Mouse (Mus musculus) layer of hippocampus, postnatal 25 days (tissue): Measurements from ENCODE around the gene Olfr1221. TPM values are rescaled to one million over a fixed set of nuclear protein-coding genes. Genes with fewer than 3 reads are reported as not detected.
"Not testable (repeated sequence)": the region's sequence is repeated elsewhere in the genome, so short reads cannot be mapped to it uniquely, and the experiment has no call there.

Experiments
- DNase-seq, 2 experiments: peaks; one replicate each; pipeline ENCODE4 v3.0.0; 2022; ENCODE audit warnings: mixed read lengths in 2 of 2, low spot score in 1 of 2; ENCODE audit errors: extremely low spot score in 1 of 2
- total RNA-seq, 2 experiments: library from RNA; stranded (reverse); gene quantifications; 2 replicates each; pipeline ENCODE4 v1.2.3; 2021

Olfr1221 gene
- total RNA-seq = not detected

- DNase-seq = no peak
Measured at GRCm38 (mm10) chr2:89117183-89117582, at the start of gene Olfr1221. TSS of gene Olfr1221 (minus strand) at chr2:89117283.

GRCm38 (mm10) chr2:89164711-89165110 is 47.6 kb upstream of the Olfr1221 start:
- not testable (repeated sequence) for DNase-seq

- not testable (repeated sequence) for DNase-seq
Measured at GRCm38 (mm10) chr2:89163991-89164390, 46.9 kb upstream of the Olfr1221 start, which contains the start of gene Olfr1224-ps1. TSS of gene Olfr1224-ps1 (minus strand) at chr2:89164091.

GRCm38 (mm10) chr2:89151460-89151859 is 34.4 kb upstream of the Olfr1221 start, which contains the start of gene Olfr1223:
TSS of gene Olfr1223 (minus strand) at chr2:89151560.
- no peak for DNase-seq

- no peak for DNase-seq
Measured at GRCm38 (mm10) chr2:89132954-89133353, 15.9 kb upstream of the Olfr1221 start, which contains the start of gene Olfr1222. TSS of gene Olfr1222 (minus strand) at chr2:89133054.

- DNase-seq = no peak
Measured at GRCm38 (mm10) chr2:89106735-89107134, 10.3 kb downstream of the Olfr1221 start, which contains the start of gene Olfr1220. TSS of gene Olfr1220 (minus strand) at chr2:89106835.

GRCm38 (mm10) chr2:89105651-89106050 is 11.4 kb downstream of the Olfr1221 start:
- no peak for DNase-seq

GRCm38 (mm10) chr2:89093848-89094247 is 23.2 kb downstream of the Olfr1221 start:
- DNase-seq = no peak

GRCm38 (mm10) chr2:89083413-89083812 is 33.7 kb downstream of the Olfr1221 start, which contains the start of gene Olfr1219:
TSS of gene Olfr1219 (minus strand) at chr2:89083513.
- no peak for DNase-seq

- no peak for DNase-seq
Measured at GRCm38 (mm10) chr2:89081487-89081886, 35.6 kb downstream of the Olfr1221 start.

- DNase-seq = no peak
Measured at GRCm38 (mm10) chr2:89061087-89061486, 56.0 kb downstream of the Olfr1221 start, which contains the start of gene Olfr1218. TSS of gene Olfr1218 (minus strand) at chr2:89061187.

Other genes starting within 250 kb of the Olfr1221 start
- not detected for gene Olfr1208, start 215.0 kb downstream of the Olfr1221 start, total RNA-seq
- gene Olfr1209, start 202.1 kb downstream of the Olfr1221 start, total RNA-seq = not detected
- gene Olfr1211, start 179.2 kb downstream of the Olfr1221 start, total RNA-seq = not detected
- not detected for gene Olfr1212, start 163.3 kb downstream of the Olfr1221 start, total RNA-seq
- gene Gm13762, start 137.0 kb downstream of the Olfr1221 start, total RNA-seq = not detected
- not detected for gene Olfr1214, start 124.6 kb downstream of the Olfr1221 start, total RNA-seq
- gene Olfr1215, start 110.3 kb downstream of the Olfr1221 start, total RNA-seq = not detected
- not detected for gene Olfr1216, start 98.9 kb downstream of the Olfr1221 start, total RNA-seq
- gene Olfr1217, start 85.2 kb downstream of the Olfr1221 start, total RNA-seq = not detected
- not detected for gene Olfr1218, start 56.1 kb downstream of the Olfr1221 start, total RNA-seq
- not detected for gene Olfr1219, start 33.8 kb downstream of the Olfr1221 start, total RNA-seq
- gene Olfr1220, start 10.4 kb downstream of the Olfr1221 start, total RNA-seq = not detected
- gene Olfr1222, start 15.8 kb upstream of the Olfr1221 start, total RNA-seq = not detected
- gene Olfr1223, start 34.3 kb upstream of the Olfr1221 start, total RNA-seq = not detected
- not detected for gene Olfr1224-ps1, start 46.8 kb upstream of the Olfr1221 start, total RNA-seq
- gene Olfr1225, start 57.4 kb upstream of the Olfr1221 start, total RNA-seq = not detected
- gene Olfr1226, start 82.8 kb upstream of the Olfr1221 start, total RNA-seq = not detected
- not detected for gene Olfr1228, start 136.8 kb upstream of the Olfr1221 start, total RNA-seq
- not detected for gene Olfr1229, start 170.7 kb upstream of the Olfr1221 start, total RNA-seq
- gene Olfr1230, start 180.0 kb upstream of the Olfr1221 start, total RNA-seq = not detected
- not detected for gene Olfr1231, start 189.8 kb upstream of the Olfr1221 start, total RNA-seq
- gene Olfr1232, start 212.4 kb upstream of the Olfr1221 start, total RNA-seq = not detected
- not detected for gene Olfr1233, start 225.1 kb upstream of the Olfr1221 start, total RNA-seq
- gene Olfr1234, start 247.6 kb upstream of the Olfr1221 start, total RNA-seq = not detected